ENCODE assay signal across 21 mouse cellular contexts in genomic region chr19:48524527-48525214, GRCm38 (mm10).
A peak's percentile ranks its signal among the peaks of the same experiment; 100 is the strongest.
DNase-seq lines count a peak whose midpoint lies in the region; ATAC-seq and TF ChIP-seq lines count a peak whose summit lies in the region.
"Had no signal": no experiment of that assay in that cellular context is flagged by ENCODE, and none has a peak within 500 bp of the region (broad histone marks: within the 10 kb centered on the region; RNA-seq: fewer than 3 reads in every experiment).

No protein-coding gene starts in this region.

- no peak overlapping the region for H3K4me2 ChIP-seq in forebrain, embryonic 14.5 days (ENCODE audit: low read length)
- no peak overlapping the region for H3K4me2 ChIP-seq in forebrain, embryonic 16.5 days (ENCODE audit: low read length)
- H3K4me2 ChIP-seq in hindbrain, postnatal 0 days (ENCODE audit: low read depth, low read length): no peak overlapping the region
- H3K4me2 ChIP-seq in midbrain, embryonic 15.5 days: no peak overlapping the region
- H3K4me2 ChIP-seq: embryonic facial prominence, embryonic 15.5 days; lung, embryonic 15.5 days; midbrain, embryonic 13.5 days had no signal

- no peak overlapping the region for H3K4me3 ChIP-seq in forebrain, embryonic 14.5 days (ENCODE audit: low read depth, low read length)
- no peak overlapping the region for H3K4me3 ChIP-seq in forebrain, embryonic 16.5 days (replicated peaks; ENCODE audit: low read length)
- H3K4me3 ChIP-seq in hindbrain, postnatal 0 days (ENCODE audit: low read length): no peak overlapping the region
- H3K4me3 ChIP-seq in midbrain, embryonic 15.5 days: no peak overlapping the region
- H3K4me3 ChIP-seq: embryonic facial prominence, embryonic 15.5 days; forebrain, embryonic 10.5 days; layer of hippocampus, adult 2 months; lung, embryonic 15.5 days; midbrain, embryonic 13.5 days had no signal

- DNase-seq in forebrain, embryonic 14.5 days (ENCODE audit: low spot score): peak; percentile 17
- peak; percentile 14 for DNase-seq in MN1 (ENCODE audit: low spot score)
- DNase-seq in hindbrain, postnatal 0 days (ENCODE audit: low spot score): peak; percentile 46
- DNase-seq: adrenal gland, postnatal 25 days; cerebellum, adult 2 months; gastrocnemius, postnatal 14 days; kidney, adult 18-20 months; kidney, postnatal 14 days; lung, postnatal 4 days had no signal

- no peaks in the 10 kb centered on the region for H3K9me3 ChIP-seq in forebrain, embryonic 14.5 days (replicated peaks; ENCODE audit: control insufficient read depth, low read length)
- no peaks in the 10 kb centered on the region for H3K9me3 ChIP-seq in forebrain, embryonic 16.5 days (ENCODE audit: control insufficient read depth, low read length)
- H3K9me3 ChIP-seq in hindbrain, postnatal 0 days (ENCODE audit: low read length): no peaks in the 10 kb centered on the region
- H3K9me3 ChIP-seq in midbrain, embryonic 15.5 days: no peaks in the 10 kb centered on the region
- H3K9me3 ChIP-seq: embryonic facial prominence, embryonic 15.5 days; lung, embryonic 15.5 days; midbrain, embryonic 13.5 days had no signal

- H3K36me3 ChIP-seq in forebrain, embryonic 14.5 days (ENCODE audit: control insufficient read depth, insufficient read depth, low read length): no peaks in the 10 kb centered on the region
- H3K36me3 ChIP-seq in forebrain, embryonic 16.5 days (ENCODE audit: control insufficient read depth, insufficient read depth): no peaks in the 10 kb centered on the region
- no peaks in the 10 kb centered on the region for H3K36me3 ChIP-seq in hindbrain, postnatal 0 days (ENCODE audit: insufficient read depth, low read length)
- no peaks in the 10 kb centered on the region for H3K36me3 ChIP-seq in midbrain, embryonic 15.5 days (replicated peaks)
- H3K36me3 ChIP-seq: embryonic facial prominence, embryonic 15.5 days; forebrain, embryonic 10.5 days; lung, embryonic 15.5 days; midbrain, embryonic 13.5 days had no signal

- H3K4me1 ChIP-seq in forebrain, embryonic 14.5 days (ENCODE audit: control insufficient read depth, insufficient read depth, low read length): no peaks in the 10 kb centered on the region
- H3K4me1 ChIP-seq in forebrain, embryonic 16.5 days (replicated peaks; ENCODE audit: control insufficient read depth, insufficient read depth, low read length): no peaks in the 10 kb centered on the region
- H3K4me1 ChIP-seq in hindbrain, postnatal 0 days (ENCODE audit: insufficient read depth, low read length): no peaks in the 10 kb centered on the region
- no peaks in the 10 kb centered on the region for H3K4me1 ChIP-seq in midbrain, embryonic 15.5 days
- H3K4me1 ChIP-seq: embryonic facial prominence, embryonic 15.5 days; forebrain, embryonic 10.5 days; lung, embryonic 15.5 days; midbrain, embryonic 13.5 days had no signal

- 39% methylated on average over 9 of the region's 9 CpGs for WGBS in forebrain, embryonic 14.5 days
- WGBS in forebrain, embryonic 16.5 days: 40% methylated on average over 9 of the region's 9 CpGs
- 39% methylated on average over 9 of the region's 9 CpGs for WGBS in hindbrain, postnatal 0 days
- WGBS in midbrain, embryonic 15.5 days: 60% methylated on average over 9 of the region's 9 CpGs

- H3K9ac ChIP-seq in forebrain, embryonic 14.5 days (ENCODE audit: low read length): no peak overlapping the region
- H3K9ac ChIP-seq in forebrain, embryonic 16.5 days (replicated peaks; ENCODE audit: low read depth, low read length): no peak overlapping the region
- H3K9ac ChIP-seq in hindbrain, postnatal 0 days (replicated peaks; ENCODE audit: low read length): no peak overlapping the region
- no peak overlapping the region for H3K9ac ChIP-seq in midbrain, embryonic 15.5 days
- H3K9ac ChIP-seq: embryonic facial prominence, embryonic 15.5 days; liver, embryonic 14.5 days; lung, embryonic 15.5 days; midbrain, embryonic 13.5 days had no signal

- no peak overlapping the region for H3K27ac ChIP-seq in forebrain, embryonic 14.5 days (ENCODE audit: low read depth, low read length)
- H3K27ac ChIP-seq in forebrain, embryonic 16.5 days (ENCODE audit: low read length): no peak overlapping the region
- H3K27ac ChIP-seq in hindbrain, postnatal 0 days: no peak overlapping the region
- H3K27ac ChIP-seq in midbrain, embryonic 15.5 days: no peak overlapping the region
- H3K27ac ChIP-seq: embryonic facial prominence, embryonic 15.5 days; forebrain, embryonic 10.5 days; layer of hippocampus, adult 2 months; liver, embryonic 14.5 days; lung, embryonic 15.5 days; midbrain, embryonic 13.5 days had no signal

- no peak for TF ChIP-seq CTCF in hindbrain, postnatal 0 days (IDR thresholded peaks at IDR 0.05; ENCODE audit: low read depth)

- no peak for ATAC-seq in forebrain, embryonic 14.5 days
- ATAC-seq in forebrain, embryonic 16.5 days: no peak
- ATAC-seq in granulocyte monocyte progenitor cell, adult 5-6 weeks (replicated peaks; ENCODE audit: poor library complexity, severe bottlenecking): peak; percentile 77
- ATAC-seq in hindbrain, postnatal 0 days: no peak
- ATAC-seq in activated CD4-positive, CD25-positive, alpha-beta regulatory T cell, adult 4 months: no peak
- no peak for ATAC-seq in monocyte, adult 5-6 weeks (replicated peaks; ENCODE audit: insufficient number of reproducible peaks, low FRiP score, low TSS enrichment, poor library complexity, severe bottlenecking)
- no peak for ATAC-seq in midbrain, embryonic 15.5 days (replicated peaks)
- ATAC-seq: CD4-positive, CD25-positive, alpha-beta regulatory T cell, adult 4 months; midbrain, embryonic 13.5 days had no signal

- H3K27me3 ChIP-seq in forebrain, embryonic 14.5 days (replicated peaks; ENCODE audit: control insufficient read depth, insufficient read depth, low read length): no peaks in the 10 kb centered on the region
- H3K27me3 ChIP-seq in forebrain, embryonic 16.5 days (replicated peaks; ENCODE audit: control insufficient read depth, insufficient read depth, low read length): no peaks in the 10 kb centered on the region
- H3K27me3 ChIP-seq in hindbrain, postnatal 0 days (ENCODE audit: insufficient read depth, low read length): no peaks in the 10 kb centered on the region
- H3K27me3 ChIP-seq in midbrain, embryonic 15.5 days (replicated peaks): no peaks in the 10 kb centered on the region
- H3K27me3 ChIP-seq: embryonic facial prominence, embryonic 15.5 days; lung, embryonic 15.5 days; midbrain, embryonic 13.5 days had no signal
